Mouse (Mus musculus): ENCODE results near the gene Tppp. TPM values are rescaled to one million over a fixed set of nuclear protein-coding genes. Genes with fewer than 3 reads are reported as not detected.

Gene Tppp
- polyA plus RNA-seq (2012; rRNA removed), result 23.6 and 27.7 TPM in 2 replicates

DNA sequence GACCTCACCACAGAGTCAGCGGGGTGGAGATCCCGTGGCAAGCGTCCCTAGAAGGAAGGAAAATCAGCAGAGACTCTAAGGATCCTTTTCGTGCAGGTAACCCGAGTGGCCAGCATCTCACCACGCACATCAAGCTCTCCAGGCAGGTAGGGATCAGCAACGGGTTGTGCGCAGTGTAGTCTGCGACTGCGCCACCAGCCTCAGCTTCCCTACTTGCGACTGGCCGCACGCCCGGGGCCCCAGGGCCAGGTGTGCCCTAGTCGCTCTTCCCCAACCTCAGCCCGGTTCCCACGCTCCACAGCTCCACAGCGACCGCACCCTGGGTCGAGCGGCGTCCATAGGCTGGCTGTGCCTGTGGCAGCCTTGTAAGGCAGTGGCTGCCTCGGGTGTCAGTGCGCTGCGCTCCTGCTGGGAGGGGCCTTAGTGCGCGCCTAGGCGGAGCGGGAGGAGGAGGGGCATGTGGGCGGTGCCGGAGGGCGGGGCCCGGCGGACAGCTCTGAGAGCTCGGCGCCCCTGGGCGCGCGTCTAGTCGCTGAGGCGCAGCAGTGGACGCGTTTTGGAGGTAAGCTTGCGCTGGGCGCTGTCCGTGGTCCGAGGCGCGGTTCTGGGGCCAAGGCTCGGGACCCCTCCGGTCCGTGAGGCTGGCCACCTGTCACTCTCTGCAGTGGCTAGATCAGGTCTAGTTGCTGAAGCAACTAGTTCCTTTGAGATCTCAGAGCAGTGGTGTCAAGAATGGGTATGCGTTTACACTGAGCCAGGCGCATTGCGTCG is at the start of gene Tppp:
Gene Tppp (plus strand): TSS at position 460 of the 771 bp plus-strand sequence.

GRCm38 (mm10) chr13:73963551-73963950 is 45.7 kb upstream of the Tppp start, which contains the start of gene Zdhhc11:
Gene Zdhhc11, plus strand, starts transcription at chr13:73963851.

GRCm38 (mm10) chr13:74061613-74062377 is 52.6 kb downstream of the Tppp start, which contains the start of gene Cep72:
Gene Cep72, minus strand, starts transcription at chr13:74062299.

Other genes with a start within 250 kb of the Tppp start
- gene Nkd2, start 161.8 kb upstream of the Tppp start, polyA plus RNA-seq (2012; rRNA removed), result 23.4 and 25.7 TPM in 2 replicates
- gene Trip13, start 71.6 kb upstream of the Tppp start, polyA plus RNA-seq (2012; rRNA removed), result 7.1 and 8.0 TPM in 2 replicates
- gene Brd9, start 71.6 kb upstream of the Tppp start, polyA plus RNA-seq (2012; rRNA removed), result 150 and 154 TPM in 2 replicates
- not detected in 2 replicates for gene Zdhhc11, start 45.6 kb upstream of the Tppp start, polyA plus RNA-seq (2012; rRNA removed)
- 7.2 TPM in 2 replicates for gene Cep72, start 52.9 kb downstream of the Tppp start, polyA plus RNA-seq (2012; rRNA removed)
- gene Slc9a3, start 112.0 kb downstream of the Tppp start, polyA plus RNA-seq (2012; rRNA removed), result 0.37 and 0.45 TPM in 2 replicates
- gene Exoc3, start 199.3 kb downstream of the Tppp start, polyA plus RNA-seq (2012; rRNA removed), result 58.7 and 62.9 TPM in 2 replicates